Mouse (Mus musculus): ENCODE data around the gene Tapbp. TPM values are rescaled to one million over a fixed set of nuclear protein-coding genes. Genes with fewer than 3 reads are reported as not detected.

Tapbp gene
- 40.4 TPM for polyA plus RNA-seq (2015; fragmentation: Illumina TruSeq; extraction: RNeasy Lipid Tissue Mini Kit (QIAGEN cat#74804); ENCODE audit: insufficient read depth, low read depth, low replicate concordance)

DNA sequence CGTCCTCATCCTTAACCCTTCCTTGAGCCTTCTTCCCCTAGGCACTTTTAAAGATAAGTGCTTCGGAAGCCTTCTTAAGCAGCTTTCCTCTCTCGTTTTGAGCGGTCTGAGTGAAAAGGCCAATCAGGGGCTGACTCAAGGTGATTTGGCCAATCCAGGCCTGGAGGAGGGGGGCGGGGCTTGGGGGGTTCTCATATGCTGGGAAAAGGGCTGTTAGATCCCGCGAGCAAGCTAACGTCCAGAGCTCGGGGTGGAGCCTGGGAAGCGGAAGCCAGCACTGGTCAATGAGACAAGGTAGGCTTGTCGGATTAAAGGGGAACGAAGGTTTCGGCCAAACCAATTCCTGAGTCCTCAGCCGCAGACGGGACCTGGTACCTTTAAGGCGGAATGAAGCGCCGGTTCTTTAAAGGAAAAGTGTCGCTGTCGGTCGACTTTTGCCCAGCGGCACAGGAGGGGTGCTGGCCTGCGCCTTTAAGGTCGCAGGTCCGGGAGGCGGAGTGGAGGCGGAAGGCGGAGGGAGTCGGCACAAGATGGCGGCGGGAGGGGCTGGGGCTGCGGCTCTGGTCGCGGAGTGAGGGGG is at the start of gene Tapbp, which contains the start of gene Zbtb22:
Tapbp (plus strand) TSS at position 229 of the 580 bp plus-strand sequence.
Zbtb22 (plus strand) TSS at position 234 of the 580 bp plus-strand sequence.

GRCm38 (mm10) chr17:33873537-33873936 is 42.2 kb upstream of the Tapbp start, which contains the start of gene Gm7029:
TSS of gene Gm7029 (plus strand) at chr17:33873837.

GRCm38 (mm10) chr17:33890533-33891059 is 25.1 kb upstream of the Tapbp start, which contains the start of gene Kifc1:
TSS of gene Kifc1 (minus strand) at chr17:33890661.

GRCm38 (mm10) chr17:33904835-33905234 is 10.9 kb upstream of the Tapbp start, which contains the start of gene Platr17:
TSS of gene Platr17 (plus strand) at chr17:33905135.

GRCm38 (mm10) chr17:33909077-33909868 is 6.4 kb upstream of the Tapbp start, which contains the start of gene Daxx:
TSS of gene Daxx (plus strand) at chr17:33909414.

GRCm38 (mm10) chr17:33929371-33930279 is 13.9 kb downstream of the Tapbp start, which contains the start of gene Rgl2:
TSS of gene Rgl2 (plus strand) at chr17:33929543.

GRCm38 (mm10) chr17:33940206-33940805 is 24.6 kb downstream of the Tapbp start, which contains the start of the genes Pfdn6 and Wdr46:
TSS of gene Pfdn6 (minus strand) at chr17:33940343.
TSS of gene Wdr46 (plus strand) at chr17:33940660.

DNA sequence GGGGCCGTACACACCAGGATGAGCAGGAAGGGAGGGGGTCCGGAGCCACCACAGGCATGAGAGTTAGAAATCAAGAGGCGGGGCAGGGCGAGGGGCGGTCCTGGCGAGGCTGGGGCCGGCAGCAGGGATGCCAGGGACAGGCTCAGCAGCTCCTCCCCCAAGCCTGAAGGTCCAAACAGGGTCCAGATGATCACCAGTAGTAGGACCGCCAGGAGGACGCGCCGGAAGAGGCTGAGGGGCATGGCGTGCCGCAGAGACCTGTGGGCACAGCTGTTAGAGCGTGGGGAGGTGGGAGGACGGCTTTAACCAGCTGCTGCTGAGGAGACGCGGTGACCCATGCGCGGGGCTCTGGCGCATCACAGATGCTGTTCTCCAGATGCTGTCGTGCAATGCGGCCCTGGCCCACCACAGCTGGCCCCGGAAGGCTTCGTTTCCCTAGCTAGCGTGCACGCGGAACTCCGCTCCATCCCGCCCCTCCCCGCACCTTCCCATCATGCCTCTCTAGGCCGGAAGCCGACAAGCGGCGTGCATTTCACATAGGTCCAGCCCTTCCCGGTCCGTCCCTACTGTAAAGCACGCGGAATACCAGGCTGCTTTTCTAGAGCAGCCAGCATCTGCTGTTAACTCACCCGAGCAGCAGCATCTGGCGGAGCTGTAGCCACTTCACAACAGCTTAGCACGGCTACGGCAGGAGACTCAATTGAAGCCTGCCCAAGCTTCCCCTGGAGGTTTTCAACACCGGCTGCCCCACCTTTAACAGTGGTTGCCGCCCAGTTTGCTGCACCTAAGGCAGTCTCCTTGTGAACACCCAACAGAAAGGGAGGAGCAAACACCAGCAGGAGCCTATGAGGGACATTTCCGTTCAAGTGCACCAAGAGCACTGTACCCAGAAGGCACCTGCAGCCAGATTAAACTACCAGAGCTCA is 35.6 kb downstream of the Tapbp start, which contains the start of gene B3galt4:
B3galt4 (minus strand) TSS at position 468 of the 926 bp plus-strand sequence.

DNA sequence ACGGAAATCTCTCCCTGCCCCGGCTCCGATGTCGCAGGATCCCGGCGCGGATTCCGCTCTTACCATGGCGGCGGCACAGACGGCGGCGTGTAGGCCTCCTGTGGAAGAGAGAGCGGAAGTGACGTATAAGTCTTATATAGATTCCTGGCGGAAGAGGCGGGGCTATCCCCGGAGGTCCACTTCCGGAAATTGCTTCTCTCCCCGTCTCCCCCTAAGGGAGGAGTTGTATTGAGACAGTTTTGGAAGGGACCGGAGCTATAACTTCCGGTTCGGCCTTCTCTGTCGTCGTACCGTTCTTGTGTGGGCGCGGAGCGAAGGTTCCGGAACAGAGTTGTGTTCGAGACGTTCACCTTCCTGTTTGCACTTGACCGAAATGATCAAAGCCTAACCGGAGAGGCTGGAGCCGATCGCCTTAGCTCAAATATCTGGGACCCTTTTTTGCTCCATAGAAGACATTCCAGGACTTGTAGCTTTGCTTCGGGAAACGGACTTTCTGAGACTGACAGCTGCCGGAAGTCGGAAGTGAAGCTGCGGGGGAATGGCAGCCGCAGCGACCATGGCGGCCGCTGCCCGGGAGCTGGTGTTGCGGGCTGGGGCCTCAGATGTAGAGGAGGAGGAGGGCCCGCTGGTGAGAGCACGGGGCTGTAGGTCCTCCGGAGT is 40.0 kb downstream of the Tapbp start, which contains the start of the genes Vps52 and Rps18:
Vps52 (plus strand) TSS at position 258 of the 660 bp plus-strand sequence.
Rps18 (minus strand) TSS at position 447 of the 660 bp plus-strand sequence.

Other genes with a start within 250 kb of the Tapbp start
- gene Hnrnpm, start 229.0 kb upstream of the Tapbp start, polyA plus RNA-seq (2015; fragmentation: Illumina TruSeq; extraction: RNeasy Lipid Tissue Mini Kit (QIAGEN cat#74804); ENCODE audit: insufficient read depth, low read depth, low replicate concordance), result 32.3 TPM
- 16.5 TPM for gene March2, start 197.2 kb upstream of the Tapbp start, polyA plus RNA-seq (2015; fragmentation: Illumina TruSeq; extraction: RNeasy Lipid Tissue Mini Kit (QIAGEN cat#74804); ENCODE audit: insufficient read depth, low read depth, low replicate concordance)
- 23.5 TPM for gene Rab11b, start 155.4 kb upstream of the Tapbp start, polyA plus RNA-seq (2015; fragmentation: Illumina TruSeq; extraction: RNeasy Lipid Tissue Mini Kit (QIAGEN cat#74804); ENCODE audit: insufficient read depth, low read depth, low replicate concordance)
- gene Angptl4, start 134.1 kb upstream of the Tapbp start, polyA plus RNA-seq (2015; fragmentation: Illumina TruSeq; extraction: RNeasy Lipid Tissue Mini Kit (QIAGEN cat#74804); ENCODE audit: insufficient read depth, low read depth, low replicate concordance), result 6.9 TPM
- gene Kank3, start 105.4 kb upstream of the Tapbp start, polyA plus RNA-seq (2015; fragmentation: Illumina TruSeq; extraction: RNeasy Lipid Tissue Mini Kit (QIAGEN cat#74804); ENCODE audit: insufficient read depth, low read depth, low replicate concordance), result 38.1 TPM
- gene Rps28, start 91.3 kb upstream of the Tapbp start, polyA plus RNA-seq (2015; fragmentation: Illumina TruSeq; extraction: RNeasy Lipid Tissue Mini Kit (QIAGEN cat#74804); ENCODE audit: insufficient read depth, low read depth, low replicate concordance), result 1,005 TPM
- gene Ndufa7, start 91.3 kb upstream of the Tapbp start, polyA plus RNA-seq (2015; fragmentation: Illumina TruSeq; extraction: RNeasy Lipid Tissue Mini Kit (QIAGEN cat#74804); ENCODE audit: insufficient read depth, low read depth, low replicate concordance), result 92.9 TPM
- gene Cd320, start 72.8 kb upstream of the Tapbp start, polyA plus RNA-seq (2015; fragmentation: Illumina TruSeq; extraction: RNeasy Lipid Tissue Mini Kit (QIAGEN cat#74804); ENCODE audit: insufficient read depth, low read depth, low replicate concordance), result 11.7 TPM
- gene Gm7029, start 42.1 kb upstream of the Tapbp start, polyA plus RNA-seq (2015; fragmentation: Illumina TruSeq; extraction: RNeasy Lipid Tissue Mini Kit (QIAGEN cat#74804); ENCODE audit: insufficient read depth, low read depth, low replicate concordance), result not detected
- 0.59 TPM for gene Kifc1, start 25.2 kb upstream of the Tapbp start, polyA plus RNA-seq (2015; fragmentation: Illumina TruSeq; extraction: RNeasy Lipid Tissue Mini Kit (QIAGEN cat#74804); ENCODE audit: insufficient read depth, low read depth, low replicate concordance)
- not detected for gene Platr17, start 10.8 kb upstream of the Tapbp start, polyA plus RNA-seq (2015; fragmentation: Illumina TruSeq; extraction: RNeasy Lipid Tissue Mini Kit (QIAGEN cat#74804); ENCODE audit: insufficient read depth, low read depth, low replicate concordance)
- gene Daxx, start 6.5 kb upstream of the Tapbp start, polyA plus RNA-seq (2015; fragmentation: Illumina TruSeq; extraction: RNeasy Lipid Tissue Mini Kit (QIAGEN cat#74804); ENCODE audit: insufficient read depth, low read depth, low replicate concordance), result 9.3 TPM
- 4.3 TPM for gene Zbtb22, start within 50 bp of the Tapbp start, polyA plus RNA-seq (2015; fragmentation: Illumina TruSeq; extraction: RNeasy Lipid Tissue Mini Kit (QIAGEN cat#74804); ENCODE audit: insufficient read depth, low read depth, low replicate concordance)
- 33.8 TPM for gene Rgl2, start 13.6 kb downstream of the Tapbp start, polyA plus RNA-seq (2015; fragmentation: Illumina TruSeq; extraction: RNeasy Lipid Tissue Mini Kit (QIAGEN cat#74804); ENCODE audit: insufficient read depth, low read depth, low replicate concordance)
- 33.2 TPM for gene Pfdn6, start 24.4 kb downstream of the Tapbp start, polyA plus RNA-seq (2015; fragmentation: Illumina TruSeq; extraction: RNeasy Lipid Tissue Mini Kit (QIAGEN cat#74804); ENCODE audit: insufficient read depth, low read depth, low replicate concordance)
- 3.8 TPM for gene Wdr46, start 24.8 kb downstream of the Tapbp start, polyA plus RNA-seq (2015; fragmentation: Illumina TruSeq; extraction: RNeasy Lipid Tissue Mini Kit (QIAGEN cat#74804); ENCODE audit: insufficient read depth, low read depth, low replicate concordance)
- gene B3galt4, start 35.6 kb downstream of the Tapbp start, polyA plus RNA-seq (2015; fragmentation: Illumina TruSeq; extraction: RNeasy Lipid Tissue Mini Kit (QIAGEN cat#74804); ENCODE audit: insufficient read depth, low read depth, low replicate concordance), result 2.8 TPM
- gene Vps52, start 39.9 kb downstream of the Tapbp start, polyA plus RNA-seq (2015; fragmentation: Illumina TruSeq; extraction: RNeasy Lipid Tissue Mini Kit (QIAGEN cat#74804); ENCODE audit: insufficient read depth, low read depth, low replicate concordance), result 12.3 TPM
- gene Rps18, start 40.1 kb downstream of the Tapbp start, polyA plus RNA-seq (2015; fragmentation: Illumina TruSeq; extraction: RNeasy Lipid Tissue Mini Kit (QIAGEN cat#74804); ENCODE audit: insufficient read depth, low read depth, low replicate concordance), result 762 TPM
- gene H2-K1, start 84.4 kb downstream of the Tapbp start, polyA plus RNA-seq (2015; fragmentation: Illumina TruSeq; extraction: RNeasy Lipid Tissue Mini Kit (QIAGEN cat#74804); ENCODE audit: insufficient read depth, low read depth, low replicate concordance), result 424 TPM
- gene Ring1, start 108.8 kb downstream of the Tapbp start, polyA plus RNA-seq (2015; fragmentation: Illumina TruSeq; extraction: RNeasy Lipid Tissue Mini Kit (QIAGEN cat#74804); ENCODE audit: insufficient read depth, low read depth, low replicate concordance), result 14.0 TPM
- 55.1 TPM for gene H2-Ke6, start 112.2 kb downstream of the Tapbp start, polyA plus RNA-seq (2015; fragmentation: Illumina TruSeq; extraction: RNeasy Lipid Tissue Mini Kit (QIAGEN cat#74804); ENCODE audit: insufficient read depth, low read depth, low replicate concordance)
- 42.1 TPM for gene Slc39a7, start 115.8 kb downstream of the Tapbp start, polyA plus RNA-seq (2015; fragmentation: Illumina TruSeq; extraction: RNeasy Lipid Tissue Mini Kit (QIAGEN cat#74804); ENCODE audit: insufficient read depth, low read depth, low replicate concordance)
- gene Rxrb, start 115.9 kb downstream of the Tapbp start, polyA plus RNA-seq (2015; fragmentation: Illumina TruSeq; extraction: RNeasy Lipid Tissue Mini Kit (QIAGEN cat#74804); ENCODE audit: insufficient read depth, low read depth, low replicate concordance), result 19.4 TPM
- gene Col11a2, start 123.5 kb downstream of the Tapbp start, polyA plus RNA-seq (2015; fragmentation: Illumina TruSeq; extraction: RNeasy Lipid Tissue Mini Kit (QIAGEN cat#74804); ENCODE audit: insufficient read depth, low read depth, low replicate concordance), result 1.9 TPM
- gene H2-Oa, start 176.4 kb downstream of the Tapbp start, polyA plus RNA-seq (2015; fragmentation: Illumina TruSeq; extraction: RNeasy Lipid Tissue Mini Kit (QIAGEN cat#74804); ENCODE audit: insufficient read depth, low read depth, low replicate concordance), result not detected
- 2.6 TPM for gene H2-DMa, start 203.6 kb downstream of the Tapbp start, polyA plus RNA-seq (2015; fragmentation: Illumina TruSeq; extraction: RNeasy Lipid Tissue Mini Kit (QIAGEN cat#74804); ENCODE audit: insufficient read depth, low read depth, low replicate concordance)
- 51.9 TPM for gene Brd2, start 206.7 kb downstream of the Tapbp start, polyA plus RNA-seq (2015; fragmentation: Illumina TruSeq; extraction: RNeasy Lipid Tissue Mini Kit (QIAGEN cat#74804); ENCODE audit: insufficient read depth, low read depth, low replicate concordance)
- 1.9 TPM for gene H2-DMb2, start 227.4 kb downstream of the Tapbp start, polyA plus RNA-seq (2015; fragmentation: Illumina TruSeq; extraction: RNeasy Lipid Tissue Mini Kit (QIAGEN cat#74804); ENCODE audit: insufficient read depth, low read depth, low replicate concordance)
- gene H2-DMb1, start 237.2 kb downstream of the Tapbp start, polyA plus RNA-seq (2015; fragmentation: Illumina TruSeq; extraction: RNeasy Lipid Tissue Mini Kit (QIAGEN cat#74804); ENCODE audit: insufficient read depth, low read depth, low replicate concordance), result 7.8 TPM

All from pancreas, adult 10 weeks (tissue).